Mouse (Mus musculus) bone marrow, adult 2 months (tissue): Measurements from ENCODE around the gene Gm17660. TPM values are rescaled to one million over a fixed set of nuclear protein-coding genes. Genes with fewer than 3 reads are reported as not detected.
"Not testable (repeated sequence)": the region's sequence is repeated elsewhere in the genome, so short reads cannot be mapped to it uniquely, and the experiment has no call there.

Experiments
- H3K27ac ChIP-seq: fragments of 200-500 bp; 2 replicates; pipeline ENCODE4 v1.5.1; 2012; ENCODE audit warnings: low read depth, mild to moderate bottlenecking, control low read depth, inconsistent platforms, low read length; ENCODE audit not compliant: control insufficient read depth, poor library complexity, insufficient read depth
- H3K4me1 ChIP-seq: fragments of 200-500 bp; 2 replicates; pipeline ENCODE4 v1.6.1; 2011; ENCODE audit warnings: low read length; ENCODE audit not compliant: control insufficient read depth, insufficient read depth
- H3K4me3 ChIP-seq: fragments of 200-500 bp; replicated peaks from 2 replicates; pipeline ENCODE3; 2011; ENCODE audit warnings: mild to moderate bottlenecking, low read depth, low read length, control low read depth; ENCODE audit not compliant: control insufficient read depth
- CTCF ChIP-seq: fragments of 200-500 bp; IDR thresholded peaks from 2 replicates; pipeline ENCODE4 v1.5.1; 2011; ENCODE audit warnings: low read length, control low read depth; ENCODE audit not compliant: control insufficient read depth, insufficient read depth
- POLR2A ChIP-seq: fragments of 200-500 bp; IDR thresholded peaks from 2 replicates; pipeline ENCODE4 v1.6.1; 2011; ENCODE audit warnings: low read depth, mild to moderate bottlenecking, control low read depth, low read length, borderline replicate concordance; ENCODE audit not compliant: control insufficient read depth
- WGBS: fragments of 180-500 bp; shearing (Covaris S2); methylation state at CpG from one replicate; pipeline ENCODE4 v1.1.7; 2018; 5-methylcytosine and 5-hydroxymethylcytosine counted together
- polyA plus RNA-seq: library from polyadenylated mRNA; stranded (reverse); fragments of >200 nt; gene quantifications from 2 replicates; pipeline ENCODE4 v1.2.4, GENCODE M21; 2011; ENCODE audit warnings: low replicate concordance; ENCODE audit not compliant: missing spikeins, insufficient read depth, insufficient read length

Gene Gm17660
- polyA plus RNA-seq, 1 experiment = not detected

- Histone ChIP-seq H3K4me1 (no peaks in the 10 kb centered on the region; the same call in 1 of the 2 replicates), H3K27ac (no peak overlapping the region), H3K4me3 (no peak overlapping the region)
- TF ChIP-seq POLR2A = no peak
- TF ChIP-seq CTCF = peak; percentile 19; the same call in 1 of the 2 replicates
- 55% methylated on average over 6 of the region's 6 CpGs for WGBS
Observed at GRCm38 (mm10) chr5:104039154-104039932, 38.1 kb downstream of the Gm17660 start.

- no peaks in the 10 kb centered on the region; the same call in 1 of the 2 replicates for H3K4me1 ChIP-seq
- WGBS = 89% methylated on average over 1 of the region's 1 CpGs
- no peak overlapping the region for H3K27ac ChIP-seq
- H3K4me3 ChIP-seq = no peak overlapping the region
- no peak for TF ChIP-seq POLR2A
- no peak for TF ChIP-seq CTCF
Observed at GRCm38 (mm10) chr5:104036686-104037085, 40.7 kb downstream of the Gm17660 start.

- WGBS = 63% methylated on average over 1 of the region's 1 CpGs
- H3K27ac ChIP-seq = no peak overlapping the region
- no peaks in the 10 kb centered on the region; the same call in 1 of the 2 replicates for H3K4me1 ChIP-seq
- TF ChIP-seq POLR2A (no peak), CTCF (no peak)
- no peak overlapping the region for H3K4me3 ChIP-seq
Observed at GRCm38 (mm10) chr5:104035824-104036223, 41.6 kb downstream of the Gm17660 start.

- H3K4me3 ChIP-seq = no peak overlapping the region
- TF ChIP-seq CTCF (no peak), POLR2A (no peak)
- no peaks in the 10 kb centered on the region; the same call in 1 of the 2 replicates for H3K4me1 ChIP-seq
- no peak overlapping the region for H3K27ac ChIP-seq
Observed at GRCm38 (mm10) chr5:104035066-104035465, 42.3 kb downstream of the Gm17660 start.

- H3K4me1 ChIP-seq = no peaks in the 10 kb centered on the region; the same call in 1 of the 2 replicates
- no peak overlapping the region for H3K4me3 ChIP-seq
- H3K27ac ChIP-seq = no peak overlapping the region
- WGBS = 86% methylated on average over 2 of the region's 2 CpGs
- TF ChIP-seq POLR2A (no peak), CTCF (no peak)
Observed at GRCm38 (mm10) chr5:104032434-104033097, 44.8 kb downstream of the Gm17660 start.

GRCm38 (mm10) chr5:104025245-104025854 lies 52.1 kb downstream of the Gm17660 start:
- 30% methylated on average over 17 of the region's 17 CpGs for WGBS
- TF ChIP-seq CTCF (no peak), POLR2A (no peak)
- H3K4me3 ChIP-seq = no peak overlapping the region
- no peak overlapping the region for H3K27ac ChIP-seq
- H3K4me1 ChIP-seq = peaks cover 3% of the 10 kb centered on the region; the same call in 1 of the 2 replicates

- peaks cover 5% of the 10 kb centered on the region; the same call in 1 of the 2 replicates for H3K4me1 ChIP-seq
- 84% methylated on average over 11 of the region's 11 CpGs for WGBS
- TF ChIP-seq POLR2A = no peak
Observed at GRCm38 (mm10) chr5:104024762-104025161, 52.6 kb downstream of the Gm17660 start.

GRCm38 (mm10) chr5:104024193-104024592 lies 53.2 kb downstream of the Gm17660 start:
- not testable (repeated sequence) for H3K4me1 ChIP-seq, H3K4me3 ChIP-seq
- WGBS = 75% methylated on average over 5 of the region's 5 CpGs
- peak overlapping the region; percentile 75; the same call in 1 of the 2 replicates for H3K27ac ChIP-seq

More at GRCm38 (mm10) chr5:104024762-104025161, 52.6 kb downstream of the Gm17660 start:
- no peak overlapping the region for H3K27ac ChIP-seq
- H3K4me3 ChIP-seq = no peak overlapping the region
